23 mouse cellular contexts compared by ENCODE assay signal in the genomic region with DNA sequence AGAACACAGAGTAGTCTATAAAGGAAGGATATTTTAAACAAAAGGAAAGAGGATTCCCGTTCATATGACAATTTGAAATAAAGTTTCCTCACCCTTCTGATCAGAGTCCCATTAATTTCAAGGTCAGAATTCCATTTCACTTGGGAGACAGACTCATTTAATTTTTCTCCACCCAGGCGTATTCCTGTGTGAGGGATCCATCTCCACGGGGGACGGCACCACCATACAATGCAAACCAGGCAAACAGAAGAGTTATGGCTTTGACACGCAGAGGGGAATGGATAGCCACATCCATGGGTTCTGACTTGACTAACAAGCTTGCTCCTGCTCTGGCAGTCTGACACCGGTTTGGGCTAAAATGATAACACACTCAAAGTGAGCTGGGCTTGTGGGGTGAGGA. TPM values are rescaled to one million over a fixed set of nuclear protein-coding genes. Genes with fewer than 3 reads are reported as not detected.
A peak's percentile ranks its signal among the peaks of the same experiment; 100 is the strongest.
DNase-seq lines count a peak whose midpoint lies in the region; ATAC-seq and TF ChIP-seq lines count a peak whose summit lies in the region.
"Had no signal": no experiment of that assay in that cellular context is flagged by ENCODE, and none has a peak within 500 bp of the region (broad histone marks: within the 10 kb centered on the region; RNA-seq: fewer than 3 reads in every experiment).

No protein-coding gene starts in this region.

- H3K27me3 ChIP-seq in midbrain, embryonic 10.5 days (ENCODE audit: low read depth, poor library complexity, severe bottlenecking): peaks cover 93% of the 10 kb centered on the region
- peaks cover 47% of the 10 kb centered on the region for H3K27me3 ChIP-seq in midbrain, postnatal 0 days (ENCODE audit: insufficient read depth, low read length)
- peaks cover 90% of the 10 kb centered on the region for H3K27me3 ChIP-seq in midbrain, embryonic 14.5 days (ENCODE audit: control insufficient read depth, insufficient read depth, low read length)

- no peak overlapping the region for H3K4me3 ChIP-seq in midbrain, embryonic 10.5 days
- H3K4me3 ChIP-seq in midbrain, postnatal 0 days (ENCODE audit: low read depth, low read length): no peak overlapping the region
- H3K4me3 ChIP-seq in midbrain, embryonic 14.5 days (replicated peaks; ENCODE audit: low read depth, low read length): no peak overlapping the region
- H3K4me3 ChIP-seq: forebrain, embryonic 10.5 days; forebrain, embryonic 13.5 days; heart, embryonic 12.5 days; heart, embryonic 15.5 days; hindbrain, embryonic 15.5 days had no signal

- H3K4me1 ChIP-seq in midbrain, embryonic 10.5 days: peaks cover 67% of the 10 kb centered on the region
- no peaks in the 10 kb centered on the region; the same call in 1 of the 2 replicates for H3K4me1 ChIP-seq in midbrain, postnatal 0 days (ENCODE audit: insufficient read depth, low read length)
- H3K4me1 ChIP-seq in midbrain, embryonic 14.5 days (ENCODE audit: control insufficient read depth, insufficient read depth, low read length): peaks cover 7% of the 10 kb centered on the region

- ATAC-seq in midbrain, postnatal 0 days (ENCODE audit: low FRiP score): no peak
- no peak for ATAC-seq in midbrain, embryonic 14.5 days (ENCODE audit: low FRiP score, low TSS enrichment)
- ATAC-seq: activated CD4-positive, CD25-positive, alpha-beta regulatory T cell, adult 4 months; forebrain, embryonic 13.5 days; forebrain, embryonic 16.5 days had no signal

- DNase-seq in heart, adult 11 months: peak; percentile 64
- DNase-seq in heart, postnatal 4 days: no peak
- DNase-seq in midbrain, embryonic 10.5 days (ENCODE audit: low spot score): no peak
- DNase-seq in midbrain, postnatal 0 days (ENCODE audit: low spot score): no peak
- no peak for DNase-seq in midbrain, embryonic 14.5 days
- no peak for DNase-seq in lung, postnatal 14 days
- no peak for DNase-seq in thymus, postnatal 0 days (ENCODE audit: low spot score)
- DNase-seq: adrenal gland, adult 8-10 months; adrenal gland, postnatal 25 days; cerebellum, adult 11-12 months; cerebellum, adult 8-10 months; cerebellum, postnatal 36 days; gastrocnemius, postnatal 14 days; heart, adult 18-20 months; heart, postnatal 10 days; heart, postnatal 36 days had no signal

- TF ChIP-seq CTCF in midbrain, postnatal 0 days (IDR thresholded peaks at IDR 0.05): no peak

- peaks cover 21% of the 10 kb centered on the region for H3K36me3 ChIP-seq in midbrain, embryonic 10.5 days
- no peaks in the 10 kb centered on the region for H3K36me3 ChIP-seq in midbrain, postnatal 0 days (ENCODE audit: insufficient read depth, low read length)
- no peaks in the 10 kb centered on the region for H3K36me3 ChIP-seq in midbrain, embryonic 14.5 days (ENCODE audit: control insufficient read depth, insufficient read depth, low read length)
- H3K36me3 ChIP-seq: forebrain, embryonic 10.5 days; heart, embryonic 12.5 days; heart, embryonic 15.5 days; hindbrain, embryonic 15.5 days had no signal

- WGBS in midbrain, embryonic 10.5 days: 80% methylated on average over 6 of the region's 6 CpGs
- 76% methylated on average over 6 of the region's 6 CpGs for WGBS in midbrain, postnatal 0 days
- WGBS in midbrain, embryonic 14.5 days: 67% methylated on average over 6 of the region's 6 CpGs

- H3K9ac ChIP-seq in midbrain, postnatal 0 days (replicated peaks; ENCODE audit: low read length, poor library complexity, severe bottlenecking): no peak overlapping the region
- H3K9ac ChIP-seq in midbrain, embryonic 14.5 days (replicated peaks; ENCODE audit: low read length): no peak overlapping the region
- H3K9ac ChIP-seq: forebrain, embryonic 13.5 days; heart, embryonic 12.5 days; heart, embryonic 15.5 days; hindbrain, embryonic 15.5 days had no signal

- H3K9me3 ChIP-seq in midbrain, embryonic 10.5 days (replicated peaks): no peaks in the 10 kb centered on the region
- no peaks in the 10 kb centered on the region for H3K9me3 ChIP-seq in midbrain, postnatal 0 days (ENCODE audit: low read length)
- H3K9me3 ChIP-seq in midbrain, embryonic 14.5 days (ENCODE audit: control insufficient read depth, low read length): no peaks in the 10 kb centered on the region
- H3K9me3 ChIP-seq: forebrain, embryonic 10.5 days; forebrain, embryonic 13.5 days; heart, embryonic 12.5 days; heart, embryonic 15.5 days; hindbrain, embryonic 15.5 days had no signal

- 0 out of 2 replicates have a peak overlapping the region, but pooled peaks have one; percentile 42 for H3K27ac ChIP-seq in midbrain, embryonic 10.5 days (replicated peaks)
- H3K27ac ChIP-seq in midbrain, postnatal 0 days (ENCODE audit: low read depth, low read length): no peak overlapping the region
- no peak overlapping the region for H3K27ac ChIP-seq in midbrain, embryonic 14.5 days (replicated peaks; ENCODE audit: low read depth, low read length)
- H3K27ac ChIP-seq: forebrain, embryonic 10.5 days; forebrain, embryonic 13.5 days; heart, embryonic 15.5 days; hindbrain, embryonic 15.5 days had no signal

- H3K4me2 ChIP-seq in midbrain, postnatal 0 days (ENCODE audit: low read depth, low read length, poor library complexity, severe bottlenecking): no peak overlapping the region
- H3K4me2 ChIP-seq in midbrain, embryonic 14.5 days (ENCODE audit: low read length): peak overlapping the region; percentile 15
- H3K4me2 ChIP-seq: forebrain, embryonic 13.5 days; heart, embryonic 12.5 days; heart, embryonic 15.5 days; hindbrain, embryonic 15.5 days had no signal

RNA-seq across cellular contexts. Expression of a gene that starts 9.4 kb away (rescaled TPM):
- 10 to 100 TPM; 45.8 to 46.7 TPM for total RNA-seq in heart, postnatal 4 days (2021)
- polyA plus RNA-seq in midbrain, embryonic 10.5 days (2016; fragmentation: Nextera tagmentation; extraction: Ambion mirVana): 102 and 111 TPM in 2 replicates
- total RNA-seq in midbrain, postnatal 0 days (2014; rRNA removed): 174 and 192 TPM in 2 replicates
- 115 and 122 TPM in 2 replicates for polyA plus RNA-seq in midbrain, postnatal 0 days (2015; fragmentation: Nextera tagmentation; extraction: Ambion mirVana)
- polyA plus RNA-seq in midbrain, embryonic 14.5 days (2014; fragmentation: Nextera tagmentation; extraction: Ambion mirVana): 103 and 110 TPM in 2 replicates
- 69.2 and 74.0 TPM in 2 replicates for polyA plus RNA-seq in thymus, postnatal 0 days (2015; fragmentation: Nextera tagmentation; extraction: Ambion mirVana)
